Mouse (Mus musculus): ENCODE data around the gene Acad9. TPM values are rescaled to one million over a fixed set of nuclear protein-coding genes. Genes with fewer than 3 reads are reported as not detected.
"Not testable (repeated sequence)": the region's sequence is repeated elsewhere in the genome, so short reads cannot be mapped to it uniquely, and the experiment has no call there.

Acad9 gene
- total RNA-seq, 2 experiments from 2014 or later, result 49.5 to 62.1 TPM

DNA sequence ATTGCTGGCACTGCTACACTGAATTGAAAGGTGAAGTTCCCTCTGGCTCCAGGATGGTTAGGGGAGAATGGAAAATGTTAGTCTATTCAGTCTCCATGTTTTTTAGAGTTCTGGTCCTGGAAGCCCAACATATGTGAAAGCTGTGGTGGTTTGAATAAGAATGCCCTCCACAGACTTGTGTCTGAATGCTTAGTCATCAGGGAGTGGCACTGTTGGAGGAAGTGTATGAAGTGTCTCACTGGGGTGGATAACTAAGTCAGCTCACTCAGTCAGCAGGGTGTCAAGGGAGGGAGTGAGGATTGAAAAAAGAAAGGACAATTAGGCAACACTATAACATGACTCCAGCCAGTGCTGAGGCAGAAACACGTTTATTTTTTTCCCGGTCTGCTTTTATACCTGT is 29.6 kb downstream of the Acad9 start:
- DNase-seq, result no peak

DNA sequence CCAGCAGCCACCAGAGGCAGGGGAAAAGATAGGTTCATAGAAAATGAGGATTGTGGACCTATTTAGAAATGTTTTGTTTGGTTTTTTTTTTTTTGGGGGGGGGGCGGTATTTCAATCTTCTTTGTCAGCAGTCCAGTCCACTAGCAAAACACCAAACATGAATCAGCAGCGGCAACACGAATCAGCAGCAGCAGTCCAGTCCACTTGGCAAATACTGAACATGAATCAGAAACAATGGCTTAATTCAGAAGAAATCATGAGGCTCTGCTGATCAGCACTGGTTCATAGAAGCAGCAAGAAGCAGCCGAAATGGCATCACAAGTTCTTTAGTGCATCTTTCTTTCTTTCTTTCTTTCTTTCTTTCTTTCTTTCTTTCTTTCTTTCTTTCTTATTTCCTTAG is 50.3 kb downstream of the Acad9 start:
- DNase-seq, result no peak

DNA sequence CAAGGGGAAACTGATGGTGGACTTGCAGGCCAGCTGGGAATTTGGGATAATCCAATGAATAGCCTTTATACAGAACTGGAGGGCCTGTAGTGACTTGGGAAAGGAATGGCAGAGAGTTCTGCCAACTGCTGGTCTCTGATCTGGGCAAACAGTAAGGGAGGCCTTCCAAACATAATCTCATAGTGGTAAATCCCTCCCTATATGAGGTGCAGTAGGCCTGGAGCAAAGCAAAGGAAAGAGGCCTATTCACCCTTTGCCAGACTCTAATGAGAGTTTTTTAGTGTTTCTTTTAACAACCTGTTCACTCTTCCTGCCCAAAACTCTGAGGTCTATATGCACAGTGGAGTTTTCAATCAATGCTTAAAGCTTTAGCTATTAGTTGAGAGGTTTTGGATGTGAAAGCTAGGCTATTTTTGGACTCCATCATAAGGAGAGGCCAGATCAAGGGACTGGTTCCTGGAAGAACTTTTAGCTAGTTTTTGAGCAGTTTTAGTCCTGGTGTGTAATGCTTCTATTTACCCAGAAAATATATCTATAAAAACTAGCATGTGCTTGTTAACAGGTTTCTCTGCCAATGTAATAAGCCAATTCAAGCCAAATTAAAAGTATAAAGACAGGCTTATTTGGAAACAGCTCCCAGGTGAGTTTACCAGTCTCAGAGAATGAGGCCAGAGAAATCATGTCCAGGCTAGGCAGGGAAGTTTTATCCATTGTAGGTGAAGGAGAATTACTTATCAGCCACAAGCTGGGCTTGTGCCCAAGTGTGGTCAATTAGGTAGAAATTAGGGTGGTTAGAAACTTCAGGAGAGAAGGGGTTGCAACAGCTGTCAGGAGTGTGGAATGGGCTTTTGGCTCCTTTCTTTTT is 54.1 kb downstream of the Acad9 start:
- DNase-seq, result no peak

DNA sequence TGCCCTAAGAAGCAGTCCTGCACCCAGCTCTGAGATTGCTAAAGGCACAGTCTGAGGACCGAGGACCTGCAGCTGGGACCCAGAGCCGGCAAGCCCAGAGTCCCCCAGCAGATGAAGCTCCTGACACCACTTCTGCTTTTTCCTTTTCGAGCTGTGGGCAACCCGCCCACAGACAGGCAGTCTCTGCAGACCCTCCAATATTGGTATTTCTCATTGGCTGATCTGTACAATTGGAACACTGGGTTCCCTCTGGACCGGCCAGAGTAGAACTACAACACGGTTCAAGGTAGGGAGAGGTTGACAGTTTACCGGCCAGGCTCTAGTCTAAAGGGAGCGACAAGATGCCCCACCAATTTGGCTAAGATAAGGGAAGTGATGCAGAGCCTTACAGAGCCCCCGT is 60.4 kb downstream of the Acad9 start:
- not testable (repeated sequence) for DNase-seq

DNA sequence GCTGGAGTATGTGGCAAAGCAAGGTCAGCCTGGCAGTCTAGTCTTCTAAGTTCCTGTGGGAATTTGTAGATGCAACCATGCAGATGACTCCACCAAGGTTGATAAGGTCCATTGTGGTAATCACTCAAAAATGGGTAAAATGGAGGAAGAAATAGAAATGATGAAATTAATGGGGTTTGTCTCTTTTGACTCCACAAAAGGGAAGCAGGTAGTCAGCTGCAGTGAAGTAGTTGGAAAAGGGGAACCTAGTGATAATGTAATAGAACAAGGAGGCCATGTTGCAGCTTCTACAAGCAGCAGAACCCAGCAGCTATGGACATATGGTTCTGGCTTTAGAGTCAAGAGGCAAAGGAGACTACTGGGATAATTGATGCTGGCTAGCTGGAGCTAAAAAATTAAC is 70.4 kb downstream of the Acad9 start:
- no peak for DNase-seq

DNA sequence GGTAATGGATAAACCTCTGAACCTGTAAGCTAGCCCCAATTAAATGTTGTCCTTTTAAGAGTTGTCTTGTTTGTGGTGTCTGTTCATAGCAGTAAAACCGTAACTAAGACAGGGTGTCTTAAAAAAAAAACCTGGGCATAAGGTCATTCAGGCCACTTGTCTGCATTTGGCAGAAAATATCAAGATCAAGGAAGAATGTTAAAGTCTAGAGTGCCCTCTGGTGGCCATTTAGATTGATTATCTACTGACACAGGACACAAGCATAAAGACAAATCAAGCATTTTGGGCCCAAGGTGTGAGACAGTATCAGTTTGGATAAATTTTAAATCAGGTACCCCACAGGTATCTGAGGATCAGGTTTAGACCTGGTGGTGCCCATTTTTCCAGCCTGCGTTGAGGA is 71.8 kb downstream of the Acad9 start:
- peak; percentile 17 for DNase-seq

DNA sequence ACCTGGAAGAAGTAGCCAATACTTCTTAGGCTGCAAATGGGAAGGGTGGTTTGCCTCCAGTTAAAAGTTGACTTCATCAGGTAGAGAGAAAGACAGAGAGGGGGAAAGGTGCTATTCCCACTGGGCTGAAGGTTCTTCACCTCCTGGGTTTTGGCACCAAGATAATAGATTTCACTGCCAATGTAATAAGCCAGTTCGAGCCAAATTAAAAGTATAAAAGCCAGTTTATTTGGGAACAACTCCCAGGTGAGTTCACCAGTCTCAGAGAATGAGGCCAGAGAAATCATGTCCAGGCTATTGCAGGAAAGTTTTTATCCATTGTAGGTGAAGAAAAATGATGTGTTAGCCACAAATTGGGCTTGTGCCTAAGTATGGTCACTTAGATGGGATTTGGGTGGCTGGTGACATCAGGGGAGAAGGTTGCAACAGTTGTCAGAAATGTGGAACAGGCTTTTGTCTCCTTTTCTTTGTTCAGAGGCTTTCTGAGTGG is 72.4 kb downstream of the Acad9 start:
- no peak for DNase-seq

DNA sequence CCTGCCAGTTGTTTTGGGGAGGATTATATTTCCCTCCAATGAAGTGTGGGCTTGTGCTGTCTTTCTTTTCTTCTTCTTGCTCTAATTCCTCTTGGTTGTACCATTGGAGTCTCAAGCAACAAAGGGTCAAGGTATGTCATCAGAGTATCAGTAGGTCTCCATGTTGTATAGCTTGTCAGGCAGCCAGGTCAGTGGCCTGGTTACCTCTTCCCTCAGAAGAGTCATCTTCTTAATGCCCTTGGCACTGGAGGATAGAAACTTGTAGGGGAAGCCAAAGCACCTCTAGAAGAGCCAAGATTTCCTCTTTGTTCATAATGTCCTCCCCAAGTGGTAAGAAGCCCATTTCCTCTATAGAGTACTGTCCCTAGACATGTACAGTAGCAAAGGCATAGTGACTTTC is 73.2 kb downstream of the Acad9 start:
- no peak for DNase-seq

Other genes with a start within 250 kb of the Acad9 start
- gene Dcun1d1, start 128.5 kb upstream of the Acad9 start, total RNA-seq (2021), result 10 to 100 TPM; 68.5 to 75.9 TPM
- 10 to 100 TPM; 41.1 to 45.5 TPM for gene Mccc1, start 65.3 kb upstream of the Acad9 start, total RNA-seq (2021)
- not detected for gene Ccdc144b, start 12.4 kb upstream of the Acad9 start, total RNA-seq (2021)
- gene D3Ertd254e, start 85.0 kb downstream of the Acad9 start, total RNA-seq (2021), result 1 to 10 TPM; 6.4 to 7.6 TPM
- gene Qrfpr, start 156.3 kb downstream of the Acad9 start, total RNA-seq (2021), result not detected

Measured in heart, postnatal 4 days (tissue).